Mouse (Mus musculus) hindlimb bud, embryonic 11.5 days (tissue): ENCODE measurements around the gene Prkd3.
A peak's percentile ranks its signal among the peaks of the same experiment; 100 is the strongest.

Experiments used
- DNase-seq: peaks from one replicate; pipeline ENCODE4 v3.0.0-alpha.2; 2012; ENCODE audit warnings: low read depth, low spot score; ENCODE audit errors: extremely low spot score

Prkd3 gene

GRCm38 (mm10) chr17:78937229-78937853 lies 83.3 kb downstream of the Prkd3 start:
- DNase-seq, result no peak

GRCm38 (mm10) chr17:78936466-78937228 lies 84.0 kb downstream of the Prkd3 start, which contains the start of the genes Cebpz and Ndufaf7:
Gene Cebpz, minus strand, starts transcription at chr17:78937066.
Gene Ndufaf7, plus strand, starts transcription at chr17:78937136.
- peak; percentile 98 for DNase-seq

GRCm38 (mm10) chr17:78935857-78936256 lies 84.8 kb downstream of the Prkd3 start:
- no peak for DNase-seq

GRCm38 (mm10) chr17:78917696-78918095 lies 102.9 kb downstream of the Prkd3 start:
- no peak for DNase-seq

- no peak for DNase-seq
Observed at GRCm38 (mm10) chr17:78916899-78917298, 103.7 kb downstream of the Prkd3 start.

- peak; percentile 77 for DNase-seq
Observed at GRCm38 (mm10) chr17:78916369-78916813, 104.2 kb downstream of the Prkd3 start, which contains the start of gene Cebpzos. Gene Cebpzos, plus strand, starts transcription at chr17:78916500.

GRCm38 (mm10) chr17:78915772-78916171 lies 104.8 kb downstream of the Prkd3 start:
- DNase-seq, result no peak

- no peak for DNase-seq
Observed at GRCm38 (mm10) chr17:78913921-78914320, 106.7 kb downstream of the Prkd3 start.

- DNase-seq, result no peak
Observed at GRCm38 (mm10) chr17:78912861-78913281, 107.7 kb downstream of the Prkd3 start.

GRCm38 (mm10) chr17:78909374-78909773 lies 111.2 kb downstream of the Prkd3 start:
- DNase-seq, result no peak

GRCm38 (mm10) chr17:78906892-78907291 lies 113.7 kb downstream of the Prkd3 start, which contains the start of gene Sult6b1:
Gene Sult6b1, minus strand, starts transcription at chr17:78906992.
- no peak for DNase-seq

- no peak for DNase-seq
Observed at GRCm38 (mm10) chr17:78903158-78903557, 117.5 kb downstream of the Prkd3 start.
